Mouse (Mus musculus) kidney, embryonic 14.5 days (tissue): Measurements from ENCODE around the gene Itgbl1. TPM values are rescaled to one million over a fixed set of nuclear protein-coding genes. Genes with fewer than 3 reads are reported as not detected.
"Not testable (repeated sequence)": the region's sequence is repeated elsewhere in the genome, so short reads cannot be mapped to it uniquely, and the experiment has no call there.

Experiments
- ATAC-seq: fragments of 200-750 bp; cut with Nextera tagmentation; 2 replicates; pipeline ENCODE4 v1.8.0; 2017; ENCODE audit warnings: moderate number of reproducible peaks, mild to moderate bottlenecking, moderate TSS enrichment, moderate library complexity; ENCODE audit not compliant: low FRiP score, low TSS enrichment
- H3K27ac ChIP-seq: fragments of 300-500 bp; sonication (generic); 2 replicates; pipeline ENCODE4 v1.5.1; 2014; ENCODE audit warnings: low read depth, mild to moderate bottlenecking, low read length, moderate library complexity, mixed read lengths
- H3K27me3 ChIP-seq: fragments of 300-500 bp; sonication (generic); 2 replicates; pipeline ENCODE4 v1.6.1; 2014; ENCODE audit warnings: mild to moderate bottlenecking, low read length; ENCODE audit not compliant: control insufficient read depth, insufficient read depth
- H3K36me3 ChIP-seq: fragments of 300-500 bp; sonication (generic); 2 replicates; pipeline ENCODE4 v1.6.1; 2014; ENCODE audit warnings: low read length, mixed read lengths; ENCODE audit not compliant: control insufficient read depth, insufficient read depth
- H3K4me1 ChIP-seq: fragments of 300-500 bp; sonication (generic); 2 replicates; pipeline ENCODE4 v1.6.1; 2014; ENCODE audit warnings: low read length, mixed read lengths; ENCODE audit not compliant: control insufficient read depth, insufficient read depth
- H3K4me2 ChIP-seq: fragments of 300-500 bp; sonication (generic); replicated peaks from 2 replicates; pipeline ENCODE4 v1.6.1; 2014; ENCODE audit warnings: low read depth, mild to moderate bottlenecking, low read length
- H3K4me3 ChIP-seq: fragments of 300-500 bp; sonication (generic); 2 replicates; pipeline ENCODE4 v1.5.1; 2014; ENCODE audit warnings: mild to moderate bottlenecking, low read length
- H3K9ac ChIP-seq: fragments of 300-500 bp; sonication (generic); 2 replicates; pipeline ENCODE4 v1.6.1; 2014; ENCODE audit warnings: low read depth, mild to moderate bottlenecking, low read length, moderate library complexity
- H3K9me3 ChIP-seq: fragments of 300-500 bp; sonication (generic); 2 replicates; pipeline ENCODE4 v1.6.1; 2016; ENCODE audit warnings: low read length; ENCODE audit not compliant: control insufficient read depth
- WGBS: fragments of 180-500 bp; shearing (Covaris S2); extraction: QIAGEN DNeasy Blood & Tissue Kit; methylation state at CpG from one replicate; pipeline ENCODE4 v1.1.7; 2014; 5-methylcytosine and 5-hydroxymethylcytosine counted together
- polyA plus RNA-seq: library from polyadenylated mRNA; unstranded; fragments of >200 nt; fragmentation: Nextera tagmentation; extraction: Ambion mirVana; gene quantifications from 2 replicates; pipeline ENCODE4 v1.2.1, GENCODE M21; 2014

Itgbl1 gene
- 0.09 TPM in 1 of 2 replicates, not detected in the other for polyA plus RNA-seq

DNA sequence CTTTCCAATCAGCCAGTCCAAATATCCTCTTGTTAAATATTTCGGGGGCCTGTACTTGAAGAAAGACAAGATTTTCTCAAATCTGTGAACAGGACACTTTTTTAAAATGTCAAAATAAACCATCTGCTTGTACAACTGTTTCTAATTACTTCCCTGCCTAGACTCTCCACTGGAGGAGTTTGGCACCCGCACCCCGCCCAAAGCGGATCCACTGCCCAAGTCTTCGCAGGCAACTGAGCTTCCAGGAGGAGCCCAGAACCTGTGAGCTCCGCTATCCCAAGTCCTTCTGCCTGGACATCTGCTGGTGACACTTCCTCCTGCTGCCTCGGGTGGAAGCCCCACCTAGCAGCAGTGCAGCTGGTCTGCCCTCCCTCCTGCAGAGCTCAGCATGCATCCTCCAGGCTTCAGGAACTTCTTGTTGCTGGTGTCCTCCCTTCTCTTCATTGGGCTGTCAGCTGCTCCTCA is at the start of gene Itgbl1:
Gene Itgbl1 (plus strand): TSS at position 51 of the 465 bp plus-strand sequence.
- no peak within 1 kb of the TSS for H3K4me3 ChIP-seq
- no peak within 1 kb of the TSS for H3K4me2 ChIP-seq
- WGBS = 41% methylated on average over 7 of the region's 7 CpGs
- no peaks in the 10 kb centered on the region for H3K9me3 ChIP-seq
- no peaks in the 10 kb centered on the region for H3K4me1 ChIP-seq
- no peak within 1 kb of the TSS for H3K27ac ChIP-seq
- no peaks in the 10 kb centered on the region for H3K27me3 ChIP-seq
- no peak for ATAC-seq
- no peaks in the 10 kb centered on the region for H3K36me3 ChIP-seq
- no peak within 1 kb of the TSS for H3K9ac ChIP-seq

DNA sequence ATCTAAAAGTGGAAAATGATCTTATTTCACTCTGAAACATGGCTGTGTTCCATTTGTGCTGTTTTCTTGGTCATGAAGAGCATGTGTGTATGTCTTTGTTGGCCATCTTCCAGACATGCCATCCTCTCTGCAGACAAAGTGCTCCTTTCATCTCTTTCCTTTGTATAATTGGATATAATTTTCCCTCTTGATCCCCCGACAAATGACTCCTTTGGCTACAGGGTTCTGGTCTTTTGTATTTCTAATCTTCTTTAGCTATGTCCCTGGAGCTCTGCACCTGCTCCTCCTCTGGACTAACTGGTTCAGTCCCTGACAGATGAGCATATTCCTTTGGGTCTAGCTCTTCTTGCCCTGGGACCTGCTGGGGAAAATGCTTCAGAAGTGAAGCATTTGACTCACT is 36.8 kb upstream of the Itgbl1 start:
- 63% methylated on average over 1 of the region's 1 CpGs for WGBS
- H3K36me3 ChIP-seq = no peaks in the 10 kb centered on the region
- no peak overlapping the region for H3K4me2 ChIP-seq
- H3K9ac ChIP-seq = no peak overlapping the region
- H3K4me1 ChIP-seq = no peaks in the 10 kb centered on the region
- no peaks in the 10 kb centered on the region for H3K9me3 ChIP-seq
- peaks cover 18% of the 10 kb centered on the region for H3K27me3 ChIP-seq
- H3K27ac ChIP-seq = no peak overlapping the region
- no peak overlapping the region for H3K4me3 ChIP-seq
- no peak for ATAC-seq

DNA sequence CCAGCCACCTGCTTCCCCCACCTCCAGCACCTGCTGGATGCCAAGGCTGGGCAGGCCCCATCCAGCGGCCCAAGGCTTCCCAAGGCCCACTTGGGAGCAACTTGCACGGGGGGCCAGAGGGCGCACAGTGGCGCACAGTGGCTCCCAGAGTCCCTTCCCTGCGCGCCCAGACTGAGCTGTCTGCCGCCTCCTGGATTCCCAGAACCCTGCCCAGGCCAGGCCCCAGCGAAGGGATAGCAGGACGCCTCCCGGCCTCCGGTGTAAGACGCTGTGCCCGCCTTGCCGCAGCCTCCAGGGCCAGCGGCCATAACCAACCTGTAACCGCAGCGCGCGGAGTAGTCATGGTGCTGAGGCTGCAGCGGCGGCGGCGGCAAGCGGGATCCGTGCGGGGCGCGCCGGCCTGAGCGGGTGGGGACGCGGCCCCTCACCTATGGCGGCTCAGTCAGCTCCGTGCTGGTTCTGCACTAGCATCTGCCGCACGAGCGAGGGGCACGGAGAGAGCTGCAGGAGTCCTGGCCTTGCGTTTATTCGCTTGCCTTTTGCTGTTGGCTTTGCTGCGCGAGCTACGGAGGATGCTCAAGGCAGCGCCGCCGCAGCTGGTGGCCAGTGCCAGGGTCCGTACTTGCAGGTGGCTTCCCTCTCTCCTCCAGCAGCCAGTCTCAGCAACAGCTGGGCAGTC is 33.1 kb upstream of the Itgbl1 start, which contains the start of gene Nalcn:
Gene Nalcn (minus strand): TSS at position 644 of the 679 bp plus-strand sequence.
- Histone ChIP-seq H3K9me3 (no peaks in the 10 kb centered on the region), H3K4me2 (peak within 1 kb of the TSS; percentile 80), H3K27ac (no peak within 1 kb of the TSS), H3K27me3 (peaks cover 18% of the 10 kb centered on the region), H3K4me1 (no peaks in the 10 kb centered on the region), H3K36me3 (no peaks in the 10 kb centered on the region), H3K4me3 (peak within 1 kb of the TSS; percentile 47), H3K9ac (peak within 1 kb of the TSS; percentile 50; the same call in 1 of the 2 replicates)
- 2% methylated on average over 45 of the region's 47 CpGs for WGBS
- ATAC-seq = peak; percentile 92

DNA sequence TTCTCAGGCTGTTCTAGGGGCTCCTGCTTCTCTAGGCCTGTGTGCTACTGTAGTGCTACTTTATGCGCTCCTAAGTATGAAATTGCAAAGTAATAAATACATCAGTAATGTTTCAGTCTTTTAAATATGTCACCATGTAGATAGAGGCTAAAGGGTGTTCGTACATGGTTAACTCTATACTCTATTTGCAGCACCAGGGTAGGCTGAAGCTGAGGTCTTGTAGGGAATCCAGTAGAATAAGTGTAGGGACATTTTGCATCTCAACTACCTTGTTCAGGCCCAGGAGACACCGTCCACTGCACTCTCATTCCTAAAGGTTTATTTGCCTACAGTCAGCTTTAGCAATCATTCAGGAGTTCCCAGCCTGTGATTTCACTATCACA is 32.6 kb upstream of the Itgbl1 start:
- H3K4me3 ChIP-seq = peak overlapping the region; percentile 47
- 53% methylated on average over 3 of the region's 3 CpGs for WGBS
- no peaks in the 10 kb centered on the region for H3K4me1 ChIP-seq
- no peak for ATAC-seq
- H3K27ac ChIP-seq = no peak overlapping the region
- H3K27me3 ChIP-seq = peaks cover 18% of the 10 kb centered on the region
- peak overlapping the region; percentile 50; the same call in 1 of the 2 replicates for H3K9ac ChIP-seq
- H3K36me3 ChIP-seq = no peaks in the 10 kb centered on the region
- peak overlapping the region; percentile 80 for H3K4me2 ChIP-seq
- no peaks in the 10 kb centered on the region for H3K9me3 ChIP-seq

DNA sequence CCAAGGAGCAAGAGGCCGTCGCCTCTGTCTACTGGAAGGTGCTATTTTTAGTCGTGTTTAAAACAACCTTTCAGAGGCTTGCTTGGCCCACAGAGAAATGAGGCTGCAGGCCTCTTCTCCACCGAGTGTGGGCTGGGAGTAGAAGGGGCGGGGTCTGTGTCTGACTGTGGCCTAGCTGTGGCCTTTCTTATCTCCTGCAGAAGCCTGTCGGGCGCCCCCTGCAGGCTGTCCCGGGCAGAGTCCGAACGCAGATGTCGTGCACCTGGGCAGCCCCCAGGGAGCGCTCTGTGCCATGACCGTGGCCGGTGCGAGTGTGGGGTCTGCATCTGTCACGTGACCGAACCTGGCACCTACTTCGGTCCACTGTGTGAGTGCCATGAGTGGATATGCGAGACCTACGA is 1.3 kb downstream of the Itgbl1 start:
- ATAC-seq = peak; percentile 89
- H3K9ac ChIP-seq = no peak overlapping the region
- H3K36me3 ChIP-seq = no peaks in the 10 kb centered on the region
- WGBS = 26% methylated on average over 20 of the region's 20 CpGs
- no peaks in the 10 kb centered on the region for H3K9me3 ChIP-seq
- H3K4me3 ChIP-seq = no peak overlapping the region
- H3K27me3 ChIP-seq = no peaks in the 10 kb centered on the region
- H3K4me1 ChIP-seq = no peaks in the 10 kb centered on the region
- H3K4me2 ChIP-seq = no peak overlapping the region
- H3K27ac ChIP-seq = no peak overlapping the region

DNA sequence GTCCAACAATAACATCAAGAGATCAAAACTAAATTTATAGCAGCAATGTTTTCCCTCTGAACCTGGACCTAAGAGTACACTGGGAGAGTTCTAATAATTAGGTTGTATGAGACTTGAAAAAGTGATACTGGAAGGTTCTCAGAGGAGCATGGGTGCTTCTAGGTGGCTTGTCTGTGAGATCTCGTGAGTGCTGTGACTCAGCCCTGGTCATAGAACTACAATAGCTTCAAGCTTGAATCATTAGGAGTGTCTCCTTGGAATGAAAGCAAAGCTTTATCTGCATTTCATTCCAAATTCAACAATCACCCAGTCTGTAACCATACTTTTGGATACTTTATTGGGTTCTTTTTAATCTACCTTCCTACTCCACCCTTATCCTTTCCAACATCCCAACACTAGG is 2.6 kb downstream of the Itgbl1 start:
- ATAC-seq = no peak
- no peaks in the 10 kb centered on the region for H3K27me3 ChIP-seq
- WGBS = 42% methylated on average over 1 of the region's 1 CpGs

DNA sequence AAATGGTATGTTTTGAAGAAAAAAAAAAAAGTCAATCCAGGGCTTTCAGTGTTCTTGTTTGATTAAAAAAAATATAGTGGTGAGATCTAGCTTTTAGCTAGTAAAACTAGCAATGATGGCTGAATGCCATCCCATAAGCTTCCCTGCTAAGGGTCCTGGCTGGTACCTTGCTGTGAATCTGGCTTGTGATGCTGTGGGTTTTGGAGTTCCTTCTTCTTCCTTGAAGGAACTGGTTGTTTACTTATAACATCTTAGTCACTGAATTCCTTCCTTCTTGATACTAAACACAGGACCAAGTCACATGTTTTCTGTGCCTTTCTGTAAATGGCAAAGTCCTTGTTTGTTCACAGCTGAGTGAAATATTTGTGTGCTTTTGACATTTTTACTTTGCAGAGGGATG is 3.4 kb downstream of the Itgbl1 start:
- no peaks in the 10 kb centered on the region for H3K9me3 ChIP-seq
- no peaks in the 10 kb centered on the region for H3K27me3 ChIP-seq
- H3K27ac ChIP-seq = no peak overlapping the region
- ATAC-seq = no peak
- no peak overlapping the region for H3K4me3 ChIP-seq
- no peak overlapping the region for H3K4me2 ChIP-seq
- no peak overlapping the region for H3K9ac ChIP-seq
- no peaks in the 10 kb centered on the region for H3K36me3 ChIP-seq
- no peaks in the 10 kb centered on the region for H3K4me1 ChIP-seq

More for the DNA sequence above, 2.6 kb downstream of the Itgbl1 start:
- no peak overlapping the region for H3K4me2 ChIP-seq
- H3K27ac ChIP-seq = no peak overlapping the region
- H3K9ac ChIP-seq = no peak overlapping the region
- H3K9me3 ChIP-seq = no peaks in the 10 kb centered on the region
- H3K4me3 ChIP-seq = no peak overlapping the region
- no peaks in the 10 kb centered on the region for H3K36me3 ChIP-seq
- no peaks in the 10 kb centered on the region for H3K4me1 ChIP-seq

DNA sequence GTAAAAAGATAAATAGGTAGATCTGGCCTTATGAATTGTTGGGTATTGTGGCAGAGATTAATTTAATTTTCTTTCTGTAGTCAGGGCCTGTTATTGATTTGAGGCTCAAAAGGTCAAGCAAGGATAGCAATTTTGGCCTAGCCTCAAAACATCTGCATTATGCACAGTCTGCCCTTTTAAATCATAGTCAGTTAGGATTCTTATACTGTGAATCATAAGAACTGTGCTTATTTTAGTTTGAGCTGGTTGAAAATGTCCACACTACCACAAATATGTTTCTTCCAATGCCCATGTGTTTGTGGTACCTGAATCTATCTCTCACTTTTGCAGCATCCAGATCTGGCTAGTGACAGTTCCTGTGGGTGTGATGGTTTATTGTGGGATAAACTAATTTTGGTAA is 4.7 kb downstream of the Itgbl1 start:
- no peaks in the 10 kb centered on the region for H3K4me1 ChIP-seq
- H3K36me3 ChIP-seq = no peaks in the 10 kb centered on the region
- no peak overlapping the region for H3K27ac ChIP-seq

DNA sequence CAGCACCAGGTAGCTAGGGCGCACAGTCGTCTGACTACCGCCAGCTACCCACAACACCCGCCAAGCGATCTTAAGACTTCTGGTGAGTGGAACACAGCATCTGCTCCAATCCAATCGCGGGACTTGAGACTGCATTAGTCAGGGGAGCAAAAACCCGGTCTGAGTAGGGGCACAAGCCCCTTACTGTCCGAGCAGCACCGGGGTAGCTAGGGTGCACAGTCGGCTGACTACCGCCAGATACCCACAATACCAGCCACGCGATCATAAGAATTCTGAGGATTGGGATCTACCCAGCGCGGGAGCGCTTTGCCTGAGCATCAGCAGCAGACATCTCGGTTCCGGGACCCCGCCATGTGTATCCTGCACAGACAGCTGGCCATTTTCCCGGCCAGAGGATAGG is 11.3 kb downstream of the Itgbl1 start:
- 88% methylated on average over 18 of the region's 21 CpGs for WGBS
- H3K4me2 ChIP-seq, H3K4me3 ChIP-seq, H3K9me3 ChIP-seq, H3K36me3 ChIP-seq, H3K27ac ChIP-seq, H3K4me1 ChIP-seq, H3K9ac ChIP-seq, ATAC-seq, H3K27me3 ChIP-seq: not testable (repeated sequence)

More for the DNA sequence above, 4.7 kb downstream of the Itgbl1 start:
- ATAC-seq = no peak
- H3K27me3 ChIP-seq = no peaks in the 10 kb centered on the region
- no peak overlapping the region for H3K4me2 ChIP-seq
- H3K9ac ChIP-seq = no peak overlapping the region
- no peak overlapping the region for H3K4me3 ChIP-seq
- no peaks in the 10 kb centered on the region for H3K9me3 ChIP-seq
